Mouse (Mus musculus) mesoderm, embryonic 11.5 days (tissue): Measurements from ENCODE around the gene Rmnd5a.

Experiments used
- DNase-seq: peaks from one replicate; pipeline ENCODE4 v3.0.0-alpha.2; 2012; ENCODE audit warnings: low read depth, low spot score

Rmnd5a gene

DNA sequence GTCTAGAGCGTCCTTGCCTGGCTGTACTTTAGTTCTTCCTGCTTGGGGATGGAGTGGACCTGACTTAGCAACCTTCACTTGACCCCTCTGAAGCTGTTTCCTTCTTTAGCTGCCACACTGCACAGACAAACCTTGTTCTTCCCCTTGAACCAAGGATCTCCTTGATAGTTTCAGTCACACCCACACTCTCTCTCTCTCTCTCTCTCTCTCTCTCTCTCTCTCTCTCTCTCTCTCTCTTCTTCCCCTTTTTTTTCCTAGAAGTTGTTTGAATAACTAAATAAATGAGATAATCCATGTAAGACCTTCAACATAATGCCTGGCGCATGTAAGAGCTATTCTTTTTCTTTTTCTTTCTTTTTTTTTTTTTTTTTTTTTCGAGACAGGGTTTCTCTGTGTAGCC lies 1.7 kb upstream of the Rmnd5a start:
- DNase-seq, result no peak

DNA sequence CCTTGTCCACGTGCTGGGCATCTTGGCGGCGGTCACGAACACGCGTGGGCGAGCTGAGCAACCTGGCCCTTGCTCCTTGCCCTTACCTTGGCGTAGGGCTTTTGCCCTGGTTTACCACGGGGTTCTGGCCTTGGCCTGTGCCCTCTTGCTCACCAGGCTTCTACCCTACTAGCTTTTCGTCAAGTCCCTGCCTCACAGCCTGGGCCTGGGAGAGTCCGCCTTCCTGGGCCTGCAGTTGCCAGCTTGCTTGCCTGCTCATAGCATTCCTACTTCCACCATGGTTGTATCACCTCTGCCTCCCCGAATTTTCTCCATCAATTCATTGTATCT lies 779 bp upstream of the Rmnd5a start:
- DNase-seq, result no peak

DNA sequence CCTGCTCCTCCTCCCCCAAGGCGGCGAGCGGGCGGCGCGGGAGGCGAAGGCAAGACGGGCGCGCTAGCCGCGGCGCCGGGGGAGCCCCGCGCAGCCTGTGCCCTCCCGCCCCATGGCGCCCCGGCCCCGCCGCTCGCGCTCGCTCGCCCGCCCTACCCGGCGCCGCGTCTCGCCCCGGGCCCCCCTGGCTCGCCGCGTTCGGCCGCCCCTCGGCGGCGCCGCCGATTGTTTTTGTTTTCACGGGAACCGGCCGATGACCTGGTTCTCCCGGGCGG lies 283 bp downstream of the Rmnd5a start:
- DNase-seq, result no peak

DNA sequence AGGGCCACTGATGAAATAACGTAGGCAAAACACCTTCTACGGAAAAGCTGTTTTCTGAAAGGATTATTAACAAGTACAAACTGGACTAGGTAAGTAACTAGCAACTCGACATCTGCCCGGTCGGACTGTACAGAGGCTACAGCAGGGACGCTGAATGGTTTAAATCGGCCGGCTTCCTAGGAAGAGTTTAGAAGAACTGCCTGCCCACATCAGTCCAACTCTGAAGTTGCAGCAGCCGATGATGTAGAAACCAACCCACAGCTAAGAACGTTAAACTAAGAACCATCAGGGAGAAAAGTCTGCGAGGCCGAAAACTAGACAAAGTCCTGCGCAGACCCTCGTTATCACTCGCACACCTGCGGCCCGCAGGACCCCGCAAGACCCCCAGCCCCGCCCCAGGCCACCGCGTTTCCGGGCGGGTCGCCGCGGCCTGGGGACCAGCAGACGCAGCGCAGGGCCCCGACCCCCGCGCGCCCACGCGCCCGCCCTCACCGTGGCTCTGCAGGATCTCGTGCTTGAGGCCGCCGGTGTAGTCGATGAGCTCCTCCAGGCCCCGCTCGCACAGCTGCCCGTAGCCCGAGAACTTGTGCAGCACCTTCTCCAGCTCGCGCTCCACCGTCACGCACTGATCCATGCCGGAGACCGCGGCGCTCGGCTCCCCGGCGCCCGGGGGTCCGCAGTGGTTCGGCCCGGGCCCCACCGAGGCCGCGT lies 776 bp downstream of the Rmnd5a start:
- peak; percentile 53 for DNase-seq

DNA sequence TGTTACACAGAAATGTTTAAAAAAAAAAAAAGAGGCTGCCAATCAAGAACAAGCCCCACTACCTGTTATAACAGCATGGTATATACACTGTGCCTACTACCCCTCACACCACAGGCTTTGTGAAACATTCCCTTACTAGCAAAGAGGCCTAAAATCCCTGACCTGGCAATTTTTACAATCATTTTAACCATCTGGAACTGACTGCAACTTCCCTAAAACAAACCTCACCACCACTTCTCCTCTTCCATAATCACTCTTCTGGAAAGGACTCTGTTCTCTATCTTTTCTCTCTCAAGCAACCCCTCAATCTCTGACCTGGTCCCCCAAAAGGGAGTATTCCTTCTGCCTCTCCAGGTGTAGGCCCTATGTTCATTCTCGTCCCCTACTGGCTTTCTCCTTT lies 2.4 kb downstream of the Rmnd5a start:
- DNase-seq, result no peak

DNA sequence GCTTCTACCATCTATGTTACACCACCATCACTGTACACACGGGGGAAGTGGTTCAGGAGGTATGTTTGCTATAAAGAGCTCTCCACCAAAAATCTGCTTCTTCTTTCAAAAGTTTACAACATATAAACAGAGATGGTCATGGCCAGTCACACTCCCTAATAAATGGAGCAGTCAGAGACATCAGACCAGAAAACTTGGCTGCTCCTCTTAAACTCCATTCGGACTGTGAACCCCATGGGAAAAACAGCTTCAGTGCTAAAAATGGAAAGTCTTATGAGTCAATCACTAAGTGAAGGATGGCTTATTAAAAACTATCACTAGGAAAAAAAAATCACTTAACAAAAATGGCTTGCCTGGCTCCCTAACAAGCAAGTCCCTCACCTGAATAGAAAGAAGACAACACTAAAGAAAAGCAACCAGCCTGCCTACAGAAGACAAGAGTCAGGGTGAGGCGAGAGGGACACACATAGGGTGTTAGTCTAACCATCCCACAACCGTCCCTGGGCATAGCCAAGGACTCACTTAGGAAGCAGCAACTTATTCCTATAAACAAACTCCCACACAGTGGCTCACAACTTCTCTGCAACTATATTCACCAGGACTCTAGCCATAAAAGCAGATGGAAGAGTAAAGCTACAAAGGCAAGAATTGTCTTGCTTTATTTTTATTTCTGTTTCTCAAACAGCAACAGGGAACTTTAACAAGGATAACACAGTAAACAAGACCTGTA lies 12.3 kb downstream of the Rmnd5a start:
- DNase-seq, result no peak

DNA sequence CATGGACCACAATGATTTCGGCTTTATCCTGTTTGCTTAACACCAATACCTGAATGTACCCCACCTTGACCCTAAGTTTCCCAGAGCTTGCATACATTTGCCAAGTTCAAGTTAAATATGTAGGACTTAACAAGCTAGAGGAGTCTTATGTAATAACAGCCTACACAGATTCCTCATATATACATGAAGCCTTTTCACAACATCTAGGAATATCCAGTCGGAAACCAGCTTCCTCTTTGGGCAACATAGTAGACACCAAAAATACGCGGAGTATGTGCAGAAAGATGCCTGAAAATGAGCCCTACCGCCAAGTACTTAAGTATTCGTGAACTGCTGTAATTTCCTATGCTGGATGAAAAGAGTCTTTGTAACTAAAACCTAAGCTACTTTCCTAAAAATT lies 14.8 kb downstream of the Rmnd5a start:
- DNase-seq, result no peak

DNA sequence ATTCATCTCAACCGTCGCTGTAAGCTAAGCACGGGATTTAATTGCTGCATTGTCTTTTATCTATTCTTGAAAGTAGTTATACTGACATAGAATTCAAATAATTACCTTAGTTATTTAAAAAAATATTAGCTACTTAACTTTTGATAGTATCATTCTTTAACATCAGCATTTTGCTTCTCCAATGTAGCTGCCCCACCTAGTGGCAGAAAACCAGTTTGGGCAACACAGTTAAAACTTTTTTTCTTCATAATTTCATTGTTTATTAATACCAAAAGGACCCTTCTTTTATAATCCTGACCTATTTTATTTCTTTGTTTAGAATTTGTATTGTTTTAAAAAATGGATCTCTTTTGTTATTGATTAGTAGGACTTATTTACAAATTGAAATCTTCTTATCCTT lies 17.3 kb downstream of the Rmnd5a start:
- no peak for DNase-seq

DNA sequence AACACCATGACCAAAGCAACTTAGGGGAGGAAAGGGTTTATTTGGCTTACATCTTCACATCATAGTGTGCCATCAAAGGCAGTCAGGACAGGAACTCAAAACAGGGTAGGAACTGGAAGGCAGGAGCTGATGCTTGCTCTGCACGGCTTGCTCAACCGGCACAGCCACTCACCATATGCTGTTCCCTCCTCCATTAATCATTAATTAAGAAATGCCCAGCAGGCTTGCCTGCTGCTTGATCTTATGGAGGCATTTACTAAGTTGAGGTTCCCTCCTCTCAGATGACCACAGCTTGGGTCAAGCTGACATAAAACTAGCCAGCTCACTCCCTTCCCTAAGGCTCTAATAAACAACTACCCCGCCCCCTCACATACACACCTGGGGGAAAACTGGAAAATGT lies 18.3 kb downstream of the Rmnd5a start:
- no peak for DNase-seq

DNA sequence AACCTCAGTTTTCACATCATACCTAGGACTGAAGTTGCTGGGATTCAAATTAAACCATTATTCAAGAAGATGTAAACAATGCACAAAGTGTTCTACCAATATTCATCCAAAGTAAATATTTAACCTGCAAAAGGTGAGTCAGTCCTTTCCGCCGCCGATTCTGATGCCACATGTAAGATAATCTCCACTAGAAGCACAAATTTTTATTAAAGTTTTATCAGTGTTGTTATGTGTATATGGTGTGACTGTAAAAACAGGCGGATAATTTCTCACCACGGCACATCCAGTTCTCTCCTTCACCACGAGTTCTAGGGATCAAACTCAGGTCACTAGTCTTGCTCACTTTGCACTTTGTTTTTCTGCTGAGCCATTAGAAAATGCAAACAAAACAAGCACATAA lies 19.6 kb downstream of the Rmnd5a start:
- no peak for DNase-seq

DNA sequence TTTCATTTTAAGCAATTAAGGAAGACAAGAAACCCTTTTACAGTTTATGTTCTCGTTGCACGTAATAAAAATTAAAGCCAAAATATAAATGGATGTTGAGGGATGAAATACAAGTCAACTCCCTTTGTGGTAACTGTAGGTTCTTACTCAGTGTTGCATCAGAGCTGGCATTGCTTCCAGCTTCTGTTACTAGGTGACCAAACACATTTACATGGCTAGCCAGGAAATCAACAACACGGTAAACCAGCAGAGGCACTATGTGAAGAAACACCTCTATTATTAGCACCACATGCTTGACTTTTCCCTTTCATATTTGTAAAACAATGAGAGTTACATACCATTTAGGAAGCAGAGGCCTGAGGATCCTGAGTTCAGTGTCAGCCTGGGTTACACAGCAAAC lies 21.6 kb downstream of the Rmnd5a start:
- no peak for DNase-seq

DNA sequence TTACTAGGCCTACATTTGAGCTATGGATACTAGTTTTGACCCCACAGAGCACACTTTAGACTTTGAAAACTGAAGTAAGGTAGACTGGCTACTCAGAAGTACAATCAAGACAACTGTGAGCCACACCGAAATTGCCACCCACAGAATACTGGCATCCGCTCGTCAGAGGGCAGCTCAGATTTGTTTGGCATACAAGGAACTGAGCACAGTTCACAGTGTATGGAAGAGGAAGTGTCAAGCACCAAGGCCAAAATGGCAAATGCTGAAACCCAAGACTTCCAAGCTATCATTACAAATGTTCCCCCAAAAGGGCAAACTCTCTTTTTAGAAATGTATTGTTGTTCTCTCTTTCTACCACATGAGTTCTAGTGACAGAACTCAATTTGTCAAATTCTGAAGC lies 25.0 kb downstream of the Rmnd5a start:
- no peak for DNase-seq

DNA sequence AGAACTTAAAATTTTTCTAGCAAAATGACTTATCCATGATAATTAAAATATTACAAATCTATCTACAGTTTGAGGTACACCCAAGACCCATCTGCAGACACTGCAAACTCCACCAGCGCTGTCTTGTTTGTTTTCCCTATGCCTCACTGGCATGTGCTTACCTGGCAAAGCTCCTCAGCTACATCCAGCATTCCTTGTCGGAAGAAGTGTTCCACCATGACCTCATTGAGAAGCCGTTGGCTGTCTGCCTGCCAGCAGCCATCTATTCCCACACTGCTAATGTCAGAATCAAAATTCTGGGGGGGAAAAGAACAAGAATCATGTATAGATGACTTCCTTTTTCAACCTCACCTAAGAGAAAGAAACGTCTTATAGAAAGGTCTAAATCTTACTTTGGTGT lies 25.8 kb downstream of the Rmnd5a start:
- DNase-seq, result no peak

DNA sequence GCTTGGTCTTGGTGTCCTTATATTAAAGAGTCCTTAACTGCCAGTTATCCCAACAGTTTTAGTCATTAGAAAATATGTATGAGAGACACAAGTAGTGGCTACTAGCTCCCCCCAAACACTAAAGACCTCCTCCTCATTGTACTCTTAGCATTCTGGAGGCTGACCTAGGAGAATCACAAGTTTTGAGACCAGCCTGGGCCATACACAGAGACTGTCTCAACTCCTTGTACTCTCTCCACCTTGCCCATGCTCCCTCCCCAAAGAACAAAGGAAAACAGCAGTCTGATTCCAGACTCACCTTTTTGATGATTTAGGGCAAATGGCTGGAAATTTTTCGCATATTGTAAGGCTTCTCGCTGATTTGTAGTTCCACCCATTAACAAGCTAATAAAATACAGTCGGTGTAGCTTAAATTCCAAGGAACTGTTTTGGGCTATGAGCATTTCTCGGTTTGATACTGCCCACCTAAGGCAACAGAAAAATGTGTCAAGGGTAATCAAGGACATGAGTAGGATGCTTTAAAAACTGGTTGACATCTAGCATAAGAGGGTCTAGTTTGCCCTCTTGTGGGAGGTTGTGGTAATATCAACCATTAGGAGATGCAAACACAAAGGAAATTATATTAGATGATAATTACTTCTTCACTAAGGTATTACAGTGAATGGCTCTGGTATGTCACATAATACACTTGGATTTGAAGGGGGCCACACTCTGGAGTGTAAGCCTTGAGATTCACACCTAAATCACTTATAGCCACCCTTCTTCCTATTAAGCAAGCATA lies 41.4 kb downstream of the Rmnd5a start:
- peak; percentile 45 for DNase-seq

DNA sequence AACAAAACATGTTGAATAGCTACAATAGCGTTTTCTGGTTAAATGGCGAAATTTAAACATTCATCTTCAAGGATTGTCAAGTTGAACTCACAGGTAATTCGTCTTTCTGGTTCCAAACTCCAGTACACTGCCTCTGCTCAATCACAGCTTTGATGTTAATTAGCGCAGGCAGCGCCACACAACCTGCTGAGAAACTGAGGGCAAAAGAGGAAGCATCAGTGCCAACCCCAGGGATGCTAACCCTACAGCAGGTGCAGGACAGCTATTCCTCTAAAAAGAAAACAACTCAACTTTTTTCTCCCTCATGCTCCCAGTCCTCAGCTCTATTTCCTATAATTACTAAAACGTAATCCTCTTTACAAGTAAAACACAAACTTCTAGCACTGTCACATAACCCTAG lies 43.7 kb downstream of the Rmnd5a start:
- no peak for DNase-seq

DNA sequence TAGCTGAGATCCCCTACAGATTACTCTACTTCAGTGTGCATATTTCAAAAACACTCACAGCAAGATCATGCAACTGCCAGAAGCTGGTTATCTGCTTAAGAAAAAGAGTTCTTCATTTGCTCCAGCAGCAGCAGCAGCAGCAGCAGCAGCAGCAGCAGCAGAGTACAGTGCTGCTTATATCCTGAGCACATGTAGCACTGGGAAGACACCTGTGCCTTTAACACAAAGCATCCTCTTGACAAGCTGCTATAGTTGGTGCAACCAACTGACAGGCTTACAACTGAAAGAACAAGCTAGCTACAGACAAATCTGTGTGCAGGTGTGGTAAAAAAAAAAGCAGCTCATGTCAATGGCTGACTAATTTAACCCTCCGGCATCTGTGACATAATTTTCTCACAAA lies 44.4 kb downstream of the Rmnd5a start:
- DNase-seq, result no peak

DNA sequence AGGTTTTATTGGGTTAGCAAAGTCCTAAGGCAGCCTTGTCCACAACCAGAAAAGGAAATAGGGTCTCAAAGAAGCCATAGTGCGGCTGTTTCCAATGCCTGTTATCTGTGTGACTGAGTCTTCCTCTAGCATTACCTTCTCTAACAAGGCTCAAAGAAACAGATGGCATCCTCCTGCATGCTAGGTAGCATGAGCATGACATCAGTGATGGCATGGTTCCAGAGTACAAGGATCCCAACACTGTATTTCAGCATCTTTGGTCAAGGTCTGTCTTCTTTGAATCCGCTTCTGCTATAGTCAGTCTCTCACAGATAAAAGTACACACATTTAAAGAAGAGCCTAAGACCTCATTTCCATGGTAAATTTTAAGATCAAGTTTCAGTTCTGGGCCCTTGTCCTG lies 49.9 kb downstream of the Rmnd5a start:
- no peak for DNase-seq

DNA sequence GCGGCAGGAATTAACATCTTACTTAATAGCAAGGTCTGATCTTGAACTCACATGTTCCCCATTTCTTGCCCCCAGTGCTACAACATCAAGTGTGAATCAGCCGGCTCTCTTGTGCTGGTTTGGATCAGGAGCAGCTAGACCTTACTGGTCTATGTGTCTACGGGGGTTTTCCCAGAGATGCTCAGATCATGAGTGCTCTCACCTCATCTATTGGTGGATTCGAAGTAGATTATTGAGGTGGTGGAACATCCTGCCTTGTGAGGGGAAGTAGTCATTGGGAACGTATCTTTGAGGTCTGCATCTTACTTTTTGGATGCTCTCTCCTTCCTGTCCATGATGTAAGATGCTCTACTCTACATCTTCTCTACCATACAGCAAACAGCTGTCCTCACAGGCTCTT lies 58.8 kb downstream of the Rmnd5a start:
- DNase-seq, result no peak

DNA sequence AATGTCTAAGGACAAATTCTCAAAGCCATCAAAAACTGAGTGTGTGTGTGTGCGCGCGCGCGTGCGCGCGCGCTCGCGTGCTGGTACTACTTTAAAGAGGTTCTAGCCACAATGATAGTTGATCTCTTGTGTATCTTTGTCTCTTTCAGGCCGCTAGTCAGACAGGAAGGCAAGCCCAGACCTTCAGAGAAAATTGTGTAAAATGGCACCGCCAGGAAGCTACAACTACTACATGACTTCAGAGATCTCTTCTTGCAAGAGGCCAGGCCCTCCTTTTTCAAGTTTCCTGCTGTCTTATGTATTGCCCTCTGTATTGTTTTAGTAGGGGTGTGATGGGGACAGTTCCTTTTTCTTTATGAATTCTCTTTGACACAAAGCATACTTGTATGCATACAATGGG lies 63.7 kb downstream of the Rmnd5a start:
- no peak for DNase-seq

DNA sequence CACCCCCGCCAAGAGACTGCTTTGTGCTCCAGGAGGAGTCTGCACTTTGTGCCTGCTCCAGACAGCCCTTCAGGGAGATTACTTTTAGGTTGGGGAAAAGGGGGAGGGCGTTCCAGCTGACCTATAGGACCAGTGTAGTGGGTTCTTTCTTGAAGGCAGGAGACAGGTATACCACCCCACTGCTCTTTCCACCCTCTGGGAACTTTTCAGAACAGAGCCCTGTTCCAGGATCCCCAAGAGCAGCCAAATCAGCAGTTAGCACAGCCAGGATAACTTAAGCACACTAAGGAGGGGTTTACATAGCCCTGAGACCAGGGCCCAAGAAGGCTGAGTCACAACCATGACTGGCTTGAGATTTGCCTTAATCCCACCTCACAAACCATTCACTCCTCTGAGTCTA lies 65.5 kb downstream of the Rmnd5a start:
- no peak for DNase-seq

DNA sequence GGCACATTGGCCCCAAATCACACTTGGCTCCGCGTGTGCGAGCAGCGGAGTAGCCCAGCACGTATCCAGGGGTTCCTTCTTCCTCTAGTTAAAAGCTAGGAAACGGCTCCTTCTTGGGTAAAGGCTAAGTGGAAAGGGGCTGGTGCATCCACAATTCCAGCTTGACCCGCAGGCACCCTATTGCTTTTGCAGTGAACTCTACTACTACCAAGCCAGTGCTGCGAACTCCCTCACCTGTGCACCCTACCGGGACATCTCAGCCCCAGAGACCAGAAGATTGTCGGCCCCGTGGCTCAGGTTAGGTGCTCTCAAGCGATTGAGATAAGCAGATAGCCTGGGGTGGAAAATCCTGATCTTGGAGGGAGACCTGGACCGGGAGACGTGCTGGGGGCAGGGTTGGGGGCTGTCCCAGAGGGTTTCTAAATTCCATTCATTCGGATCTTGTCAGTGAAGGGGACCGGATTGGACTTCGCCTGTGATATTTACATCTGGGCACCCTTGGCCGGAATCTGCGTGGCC lies 66.1 kb downstream of the Rmnd5a start:
- DNase-seq, result no peak

DNA sequence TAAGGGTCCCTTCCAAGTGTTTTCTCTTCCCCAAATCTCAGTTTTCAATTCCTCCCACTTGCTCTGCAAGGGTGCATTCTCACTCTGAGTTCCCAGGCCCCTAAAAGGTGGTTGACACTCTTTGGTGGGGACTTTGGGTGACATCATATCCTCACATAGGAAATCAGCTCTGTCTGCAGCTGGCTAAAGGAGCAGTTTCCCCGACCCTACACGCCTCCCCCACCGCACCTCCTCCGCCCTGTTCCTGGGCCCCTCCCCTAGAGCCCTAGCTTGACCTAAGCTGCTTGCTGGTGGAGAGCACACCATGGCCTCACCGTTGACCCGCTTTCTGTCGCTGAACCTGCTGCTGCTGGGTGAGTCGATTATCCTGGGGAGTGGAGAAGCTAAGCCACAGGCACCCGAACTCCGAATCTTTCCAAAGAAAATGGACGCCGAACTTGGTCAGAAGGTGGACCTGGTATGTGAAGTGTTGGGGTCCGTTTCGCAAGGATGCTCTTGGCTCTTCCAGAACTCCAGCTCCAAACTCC lies 67.1 kb downstream of the Rmnd5a start, which contains the start of gene Cd8a:
Gene Cd8a (plus strand): TSS at position 179 of the 527 bp plus-strand sequence.
- DNase-seq, result no peak
